Mouse (Mus musculus) heart, embryonic 16.5 days (tissue): Measurements from ENCODE around the gene Wwox. TPM values are rescaled to one million over a fixed set of nuclear protein-coding genes. Genes with fewer than 3 reads are reported as not detected.

Experiments
- ATAC-seq: fragments of 200-750 bp; cut with Nextera tagmentation; replicated peaks from 2 replicates; pipeline ENCODE4 v1.8.0; 2017; ENCODE audit warnings: moderate number of reproducible peaks; ENCODE audit not compliant: insufficient read depth, low FRiP score; ENCODE audit errors: extremely low read depth
- H3K27ac ChIP-seq: fragments of 300-500 bp; sonication (generic); 2 replicates; pipeline ENCODE4 v1.5.1; 2014; ENCODE audit warnings: mild to moderate bottlenecking, low read length, control low read depth, moderate library complexity
- H3K27me3 ChIP-seq: fragments of 300-500 bp; sonication (generic); 2 replicates; pipeline ENCODE4 v1.6.1; 2014; ENCODE audit warnings: low read length, mixed read lengths; ENCODE audit not compliant: control insufficient read depth, insufficient read depth
- H3K36me3 ChIP-seq: fragments of 300-500 bp; sonication (generic); 2 replicates; pipeline ENCODE4 v1.6.1; 2014; ENCODE audit not compliant: control insufficient read depth, insufficient read depth
- H3K4me1 ChIP-seq: fragments of 300-500 bp; sonication (generic); 2 replicates; pipeline ENCODE4 v1.6.1; 2014; ENCODE audit warnings: low read length, mixed read lengths; ENCODE audit not compliant: control insufficient read depth, insufficient read depth
- H3K4me2 ChIP-seq: fragments of 300-500 bp; sonication (generic); 2 replicates; pipeline ENCODE4 v1.6.1; 2014; ENCODE audit warnings: low read depth, mild to moderate bottlenecking, control low read depth, low read length
- H3K4me3 ChIP-seq: fragments of 300-500 bp; sonication (generic); 2 replicates; pipeline ENCODE4 v1.5.1; 2014; ENCODE audit warnings: mild to moderate bottlenecking, control low read depth, low read length
- H3K9ac ChIP-seq: fragments of 300-500 bp; sonication (generic); 2 replicates; pipeline ENCODE4 v1.6.1; 2014; ENCODE audit warnings: low read length, control low read depth
- H3K9me3 ChIP-seq: fragments of 300-500 bp; sonication (generic); replicated peaks from 2 replicates; pipeline ENCODE4 v1.6.1; 2016; ENCODE audit warnings: low read length; ENCODE audit not compliant: control insufficient read depth
- WGBS: fragments of 180-500 bp; shearing (Covaris S2); extraction: QIAGEN DNeasy Blood & Tissue Kit; methylation state at CpG from one replicate; pipeline ENCODE4 v1.1.7; 2014; 5-methylcytosine and 5-hydroxymethylcytosine counted together
- polyA plus RNA-seq: library from polyadenylated mRNA; unstranded; fragments of >200 nt; fragmentation: Nextera tagmentation; extraction: Ambion mirVana; gene quantifications from 2 replicates; pipeline ENCODE4 v1.2.1, GENCODE M21; 2015

Gene Wwox
- polyA plus RNA-seq, 1 experiment from 2014 or later: 12.8 TPM

DNA sequence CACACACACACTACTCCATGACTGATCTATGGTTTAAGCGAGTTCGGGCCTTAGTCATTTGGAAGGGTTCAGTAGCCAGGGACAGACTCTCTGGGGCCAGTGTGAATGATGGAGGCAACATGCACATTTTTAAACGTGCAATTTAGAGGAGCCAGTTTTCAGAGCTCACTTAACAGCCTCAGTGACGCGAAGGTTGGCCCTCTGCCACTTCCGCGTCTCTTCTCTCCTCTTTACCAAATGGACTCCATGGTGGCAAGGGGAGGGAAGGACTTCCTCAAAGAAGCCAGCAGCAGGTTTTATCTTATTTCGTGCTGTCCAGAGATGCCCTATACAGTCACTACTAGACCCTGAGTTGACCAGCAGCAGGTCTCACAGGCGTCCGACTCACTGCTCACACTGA is 547.5 kb downstream of the Wwox start:
- Histone ChIP-seq H3K27me3 (no peaks in the 10 kb centered on the region), H3K9ac (no peak overlapping the region), H3K4me3 (no peak overlapping the region), H3K4me2 (no peak overlapping the region), H3K27ac (no peak overlapping the region), H3K4me1 (no peaks in the 10 kb centered on the region), H3K36me3 (no peaks in the 10 kb centered on the region), H3K9me3 (no peaks in the 10 kb centered on the region)
- ATAC-seq: no peak
- 65% methylated on average over 10 of the region's 10 CpGs for WGBS

DNA sequence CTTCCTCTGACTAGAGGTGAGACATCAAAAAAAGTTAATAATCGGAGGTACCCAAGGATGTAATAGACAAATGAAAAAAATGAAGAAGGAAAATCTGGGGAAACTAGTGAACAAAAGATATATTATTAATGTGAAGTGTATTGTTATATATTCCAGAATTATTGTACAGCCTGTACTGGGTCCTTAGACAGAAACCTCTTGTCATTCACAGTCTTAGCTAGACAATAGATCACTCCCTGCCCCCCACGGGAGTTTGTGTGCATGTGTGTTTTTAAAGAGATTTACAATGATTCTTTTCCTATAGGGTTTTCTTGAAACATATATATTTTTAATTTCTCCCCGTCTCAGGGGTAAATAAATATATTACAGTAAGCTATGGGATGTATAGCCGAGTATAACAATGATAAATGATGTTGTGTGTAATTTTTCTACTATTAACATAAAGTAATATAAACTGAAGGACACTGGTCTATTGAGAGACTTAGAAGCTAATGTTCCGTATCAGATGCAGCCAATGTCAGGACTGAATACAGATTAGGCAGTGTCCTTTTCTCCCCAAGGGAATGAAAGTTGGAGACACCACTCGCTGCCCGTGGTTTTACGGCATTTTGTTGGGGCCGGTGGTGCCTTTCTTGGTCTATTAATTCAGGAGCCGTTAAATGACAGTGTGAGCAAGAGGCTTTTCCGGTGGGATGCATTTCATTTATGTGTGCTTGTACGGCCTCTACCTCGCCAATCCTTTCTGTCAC is 551.6 kb downstream of the Wwox start:
- no peak overlapping the region for H3K27ac ChIP-seq
- no peaks in the 10 kb centered on the region for H3K36me3 ChIP-seq
- 86% methylated on average over 13 of the region's 13 CpGs for WGBS
- H3K4me3 ChIP-seq: no peak overlapping the region
- H3K9me3 ChIP-seq: no peaks in the 10 kb centered on the region
- H3K4me2 ChIP-seq: no peak overlapping the region
- no peaks in the 10 kb centered on the region for H3K27me3 ChIP-seq
- no peaks in the 10 kb centered on the region for H3K4me1 ChIP-seq
- no peak overlapping the region for H3K9ac ChIP-seq
- ATAC-seq: no peak

DNA sequence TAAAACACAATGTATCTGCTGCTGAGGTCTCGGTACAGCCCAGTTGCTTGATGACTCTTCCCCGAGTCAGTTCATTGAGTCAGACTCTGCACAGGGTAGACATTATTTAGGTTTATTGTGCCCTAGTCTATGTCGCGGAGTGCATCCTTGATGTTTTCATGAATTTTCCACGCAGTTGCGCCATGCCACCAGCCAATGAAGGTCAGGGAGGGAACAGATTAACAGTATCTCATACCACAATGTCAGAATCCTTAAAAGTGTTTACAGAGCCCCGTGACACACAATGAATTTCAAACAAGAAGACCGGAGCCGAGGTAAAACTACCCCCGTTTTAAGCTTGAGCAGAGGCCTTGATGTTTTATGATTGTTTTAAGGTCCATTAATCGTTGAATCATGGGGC is 561.3 kb downstream of the Wwox start:
- ATAC-seq: no peak
- Histone ChIP-seq H3K27me3 (no peaks in the 10 kb centered on the region), H3K4me2 (no peak overlapping the region), H3K9ac (no peak overlapping the region), H3K36me3 (no peaks in the 10 kb centered on the region), H3K4me1 (0 out of 2 replicates have a peak, but pooled peaks cover 2% of the 10 kb centered on the region), H3K9me3 (peaks cover 5% of the 10 kb centered on the region; the same call in 1 of the 2 replicates), H3K4me3 (no peak overlapping the region), H3K27ac (no peak overlapping the region)
- 89% methylated on average over 11 of the region's 11 CpGs for WGBS

DNA sequence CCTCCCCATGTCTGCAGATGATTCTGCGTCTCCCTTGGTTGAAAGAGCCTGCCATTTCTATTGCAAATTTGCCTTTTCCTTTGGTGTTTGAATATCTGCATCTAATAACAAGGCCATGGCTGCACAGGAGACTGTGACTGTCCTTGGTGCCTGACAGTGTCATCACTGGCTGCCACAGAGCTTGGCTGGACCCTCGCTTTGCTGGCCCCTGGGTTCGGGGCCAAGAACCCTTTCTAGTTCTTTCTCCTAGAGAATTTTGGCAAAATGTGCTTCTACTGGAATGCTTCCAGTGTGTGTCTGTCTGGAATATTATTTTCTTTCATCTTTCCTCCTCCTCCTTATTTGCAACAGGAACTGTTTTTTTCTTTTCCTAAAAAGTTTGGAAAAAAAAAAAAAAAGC is 565.6 kb downstream of the Wwox start:
- no peak overlapping the region for H3K27ac ChIP-seq
- H3K9me3 ChIP-seq: no peaks in the 10 kb centered on the region; the same call in 1 of the 2 replicates
- WGBS: 81% methylated on average over 3 of the region's 3 CpGs
- no peak overlapping the region for H3K9ac ChIP-seq
- peaks cover 27% of the 10 kb centered on the region for H3K4me1 ChIP-seq
- no peak overlapping the region for H3K4me2 ChIP-seq
- H3K27me3 ChIP-seq: no peaks in the 10 kb centered on the region
- H3K36me3 ChIP-seq: no peaks in the 10 kb centered on the region
- ATAC-seq: no peak
- no peak overlapping the region for H3K4me3 ChIP-seq

- Histone ChIP-seq H3K9ac (no peak overlapping the region), H3K9me3 (no peaks in the 10 kb centered on the region; the same call in 1 of the 2 replicates), H3K4me1 (peaks cover 27% of the 10 kb centered on the region), H3K36me3 (no peaks in the 10 kb centered on the region), H3K27me3 (no peaks in the 10 kb centered on the region), H3K27ac (no peak overlapping the region), H3K4me2 (no peak overlapping the region), H3K4me3 (no peak overlapping the region)
- no peak for ATAC-seq
- WGBS: 69% methylated on average over 8 of the region's 8 CpGs
These were observed 567.1 kb downstream of the Wwox start for GRCm38 (mm10) chr8:115006561-115006960.

DNA sequence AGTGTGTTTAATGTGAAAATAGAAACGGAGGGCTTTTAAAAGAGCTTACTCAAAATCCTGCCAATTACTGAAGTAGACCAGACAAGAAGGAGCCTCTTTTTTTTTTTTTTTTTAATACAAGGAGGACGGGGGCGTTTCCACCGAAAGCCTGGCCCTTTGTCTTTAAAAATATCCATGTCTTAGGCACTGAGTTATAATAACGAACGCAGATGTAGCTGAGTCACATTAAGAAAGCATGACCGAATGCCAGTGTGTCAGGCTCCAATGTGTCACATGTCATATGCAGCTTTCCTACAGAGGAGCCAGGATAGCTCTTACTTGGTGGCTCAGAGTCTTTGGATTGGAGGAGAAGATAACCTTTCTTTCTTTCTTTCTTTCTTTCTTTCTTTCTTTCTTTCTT is 567.8 kb downstream of the Wwox start:
- Histone ChIP-seq H3K36me3 (no peaks in the 10 kb centered on the region), H3K4me1 (peaks cover 27% of the 10 kb centered on the region), H3K9me3 (no peaks in the 10 kb centered on the region), H3K27me3 (no peaks in the 10 kb centered on the region), H3K9ac (no peak overlapping the region), H3K4me3 (no peak overlapping the region), H3K27ac (no peak overlapping the region), H3K4me2 (no peak overlapping the region)
- no peak for ATAC-seq
- 60% methylated on average over 7 of the region's 7 CpGs for WGBS

GRCm38 (mm10) chr8:115008624-115009620 is 569.5 kb downstream of the Wwox start:
- Histone ChIP-seq H3K4me3 (no peak overlapping the region), H3K4me2 (no peak overlapping the region), H3K27ac (no peak overlapping the region), H3K4me1 (peaks cover 25% of the 10 kb centered on the region), H3K9me3 (no peaks in the 10 kb centered on the region), H3K36me3 (no peaks in the 10 kb centered on the region), H3K9ac (no peak overlapping the region), H3K27me3 (no peaks in the 10 kb centered on the region)
- 60% methylated on average over 9 of the region's 9 CpGs for WGBS
- peak; percentile 39; the same call in 1 of the 2 replicates for ATAC-seq

DNA sequence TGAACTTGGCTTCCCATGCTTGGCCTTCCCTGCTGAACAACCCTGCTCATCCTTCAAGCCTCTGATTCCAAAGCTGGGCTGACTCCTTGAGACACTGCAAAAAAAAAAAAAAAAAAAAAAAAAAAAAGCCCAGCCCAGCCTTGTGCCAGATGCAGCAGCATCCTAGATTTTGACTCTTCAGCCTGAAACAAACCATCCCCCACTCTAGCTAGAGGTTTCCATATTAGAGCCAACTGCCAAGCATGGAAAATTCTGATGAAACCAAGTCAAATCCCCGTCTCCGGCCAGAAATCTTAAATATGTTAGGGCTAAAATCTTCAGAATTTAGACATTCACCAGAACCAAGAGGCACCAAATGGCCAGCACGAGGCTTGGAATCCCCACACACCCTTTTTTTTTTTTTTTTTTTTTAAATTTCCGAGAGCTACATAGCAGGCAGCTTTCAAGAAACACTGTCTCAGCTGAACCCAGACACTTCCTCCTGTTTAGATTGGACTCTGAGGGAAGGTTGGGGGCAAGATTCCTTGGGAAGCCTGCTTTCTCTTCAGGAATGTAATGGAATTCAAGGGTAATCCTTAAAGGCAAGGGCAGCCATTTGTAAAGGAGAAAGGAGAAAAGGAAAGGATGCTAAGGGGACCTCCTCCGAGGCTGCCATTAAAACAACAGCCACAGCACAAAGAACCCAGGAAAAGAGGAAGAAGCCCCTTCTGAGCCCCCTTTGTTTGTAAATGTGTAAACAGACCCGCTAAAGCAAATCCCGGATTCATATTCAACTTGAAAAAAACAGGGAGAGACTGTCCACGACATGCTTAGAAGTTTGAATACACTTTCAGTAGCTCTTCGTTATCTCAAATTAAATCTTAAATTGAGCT is 570.7 kb downstream of the Wwox start:
- 50% methylated on average over 9 of the region's 9 CpGs for WGBS
- Histone ChIP-seq H3K9ac (no peak overlapping the region), H3K4me3 (no peak overlapping the region), H3K4me2 (no peak overlapping the region), H3K27me3 (no peaks in the 10 kb centered on the region; the same call in 1 of the 2 replicates), H3K4me1 (peaks cover 25% of the 10 kb centered on the region), H3K27ac (no peak overlapping the region), H3K36me3 (no peaks in the 10 kb centered on the region), H3K9me3 (no peaks in the 10 kb centered on the region)
- ATAC-seq: no peak
